Mouse (Mus musculus): ENCODE data around the gene Crybb2. TPM values are rescaled to one million over a fixed set of nuclear protein-coding genes. Genes with fewer than 3 reads are reported as not detected.
A peak's percentile ranks its signal among the peaks of the same experiment; 100 is the strongest.

Gene Crybb2
- polyA plus RNA-seq, 1 experiment: not detected

DNA sequence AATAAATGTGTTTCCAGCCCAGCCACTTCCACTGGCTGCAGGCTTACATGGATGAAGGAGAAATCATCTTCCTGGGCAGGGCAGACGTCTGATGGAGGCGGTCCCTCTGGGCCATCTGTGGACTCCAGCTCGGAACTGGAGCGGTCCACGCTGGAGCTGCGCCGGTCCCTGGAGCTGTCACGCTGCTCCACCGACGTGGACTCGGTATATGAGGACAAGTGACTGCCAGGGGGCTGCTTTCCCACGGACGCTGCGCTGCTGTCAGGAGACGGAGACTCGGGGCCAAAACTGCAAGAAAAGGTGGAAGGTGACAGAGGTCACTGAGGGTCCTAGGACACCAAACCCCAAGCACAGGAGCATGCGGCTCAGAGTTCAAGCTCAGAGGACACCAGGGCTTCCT lies 27.6 kb upstream of the Crybb2 start:
- TF ChIP-seq POLR2A (IDR thresholded peaks at IDR 0.05; ENCODE audit: insufficient read depth, low read depth, low read length): no peak
- no peak overlapping the region for H3K4me3 ChIP-seq (ENCODE audit: insufficient read depth, low read depth, low read length)
- H3K4me1 ChIP-seq (ENCODE audit: control insufficient read depth, insufficient read depth, low read length): peaks cover 5% of the 10 kb centered on the region
- 91% methylated on average over 17 of the region's 17 CpGs for WGBS
- H3K27ac ChIP-seq (ENCODE audit: insufficient read depth, low read depth, low read length): no peak overlapping the region

DNA sequence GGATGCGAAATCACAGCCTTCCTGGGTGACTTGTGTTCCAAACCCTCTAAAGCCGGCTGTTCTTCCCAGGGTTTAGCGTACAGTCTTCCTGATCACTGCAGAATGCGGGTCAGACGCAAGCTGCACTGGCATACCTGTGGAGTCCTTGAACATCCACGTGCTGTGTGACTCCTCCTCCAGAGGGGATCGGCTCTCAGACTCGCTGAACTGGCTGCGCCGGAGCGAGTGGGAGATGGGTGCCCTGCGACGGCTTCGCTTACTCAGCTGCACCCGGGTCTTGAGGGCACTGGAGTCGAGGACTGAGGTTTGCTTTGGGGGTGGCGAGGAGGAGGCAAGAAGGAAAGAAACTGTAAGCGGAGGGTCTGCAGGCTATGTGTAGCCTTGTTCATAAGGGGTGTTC lies 25.5 kb upstream of the Crybb2 start:
- H3K4me1 ChIP-seq (ENCODE audit: control insufficient read depth, insufficient read depth, low read length): no peaks in the 10 kb centered on the region
- H3K4me3 ChIP-seq (ENCODE audit: insufficient read depth, low read depth, low read length): no peak overlapping the region
- no peak for TF ChIP-seq CTCF (IDR thresholded peaks at IDR 0.05; ENCODE audit: insufficient read depth, low read depth, low read length)
- no peak for TF ChIP-seq POLR2A (IDR thresholded peaks at IDR 0.05; ENCODE audit: insufficient read depth, low read depth, low read length)
- no peak overlapping the region for H3K27ac ChIP-seq (ENCODE audit: insufficient read depth, low read depth, low read length)
- 92% methylated on average over 18 of the region's 18 CpGs for WGBS

DNA sequence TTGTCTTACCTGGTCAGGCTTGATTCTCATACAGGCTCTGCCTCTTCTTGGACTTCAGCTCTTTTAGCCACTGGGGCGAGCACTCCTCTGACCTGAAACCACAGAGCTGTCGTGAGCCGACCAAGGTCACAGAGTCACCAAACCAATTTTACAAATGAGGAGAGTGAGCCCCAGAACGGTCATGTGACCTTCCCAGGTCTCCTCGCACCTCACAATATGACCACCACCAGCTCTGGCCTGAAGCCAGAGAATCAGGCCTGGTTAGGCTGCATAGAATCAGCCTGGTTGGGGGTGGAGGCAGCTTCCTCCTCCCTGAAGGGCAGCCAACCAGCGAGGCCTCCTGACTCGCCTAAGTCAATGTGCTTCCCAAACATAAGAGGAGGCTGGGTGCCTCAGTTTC lies 22.5 kb upstream of the Crybb2 start:
- Histone ChIP-seq H3K4me3 (ENCODE audit: insufficient read depth, low read depth, low read length) (no peak overlapping the region), H3K4me1 (ENCODE audit: control insufficient read depth, insufficient read depth, low read length) (no peaks in the 10 kb centered on the region), H3K27ac (ENCODE audit: insufficient read depth, low read depth, low read length) (no peak overlapping the region)
- TF ChIP-seq CTCF (IDR thresholded peaks at IDR 0.05; ENCODE audit: insufficient read depth, low read depth, low read length): no peak
- no peak for TF ChIP-seq POLR2A (IDR thresholded peaks at IDR 0.05; ENCODE audit: insufficient read depth, low read depth, low read length)
- 75% methylated on average over 7 of the region's 7 CpGs for WGBS

DNA sequence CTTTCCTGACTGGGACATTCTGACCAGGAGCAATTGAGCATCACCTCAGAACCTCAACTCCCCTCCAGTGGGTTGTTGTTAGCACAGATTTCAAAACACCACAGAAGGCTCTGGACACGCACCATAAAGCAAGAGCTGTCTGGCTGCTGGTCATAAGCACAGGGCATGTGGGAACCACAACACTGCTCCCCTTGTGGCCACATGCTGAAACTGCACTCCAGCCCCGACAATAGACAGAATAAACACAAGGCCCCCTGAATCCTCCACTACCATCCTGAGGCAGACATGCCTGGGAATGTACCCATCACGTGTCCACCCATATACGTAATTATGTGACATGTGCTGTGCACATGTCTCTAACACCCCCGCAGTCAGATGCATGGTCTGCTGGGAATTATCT lies 21.2 kb upstream of the Crybb2 start:
- Histone ChIP-seq H3K4me3 (ENCODE audit: insufficient read depth, low read depth, low read length) (no peak overlapping the region), H3K27ac (ENCODE audit: insufficient read depth, low read depth, low read length) (no peak overlapping the region), H3K4me1 (ENCODE audit: control insufficient read depth, insufficient read depth, low read length) (no peaks in the 10 kb centered on the region)
- WGBS: 55% methylated on average over 5 of the region's 5 CpGs
- no peak for TF ChIP-seq POLR2A (IDR thresholded peaks at IDR 0.05; ENCODE audit: insufficient read depth, low read depth, low read length)
- peak; percentile 39; the same call in 1 of the 2 replicates for TF ChIP-seq CTCF (IDR thresholded peaks at IDR 0.05; ENCODE audit: insufficient read depth, low read depth, low read length)

DNA sequence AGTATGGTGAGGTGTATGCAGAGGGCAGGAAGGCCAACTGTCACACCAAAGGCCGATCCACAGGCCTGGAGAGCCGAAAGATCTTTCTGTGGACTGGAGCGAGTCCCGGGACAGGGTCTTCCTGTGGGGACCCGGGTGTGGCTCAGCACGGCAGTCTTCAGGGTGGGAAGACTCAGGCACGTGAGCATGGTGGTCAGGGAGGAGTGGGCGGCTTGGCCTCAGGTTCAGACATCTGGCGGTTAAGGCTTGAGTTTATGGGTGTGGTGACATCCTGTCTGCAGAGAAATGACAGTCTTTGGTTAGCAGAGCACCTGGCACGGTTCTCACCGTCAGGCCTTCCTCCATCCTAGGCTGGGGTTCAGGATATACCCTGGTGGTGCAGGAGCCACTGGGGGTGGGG lies 20.8 kb upstream of the Crybb2 start:
- Histone ChIP-seq H3K27ac (ENCODE audit: insufficient read depth, low read depth, low read length) (no peak overlapping the region), H3K4me3 (ENCODE audit: insufficient read depth, low read depth, low read length) (no peak overlapping the region), H3K4me1 (ENCODE audit: control insufficient read depth, insufficient read depth, low read length) (no peaks in the 10 kb centered on the region)
- TF ChIP-seq POLR2A (IDR thresholded peaks at IDR 0.05; ENCODE audit: insufficient read depth, low read depth, low read length): no peak
- no peak for TF ChIP-seq CTCF (IDR thresholded peaks at IDR 0.05; ENCODE audit: insufficient read depth, low read depth, low read length)
- WGBS: 94% methylated on average over 11 of the region's 11 CpGs

DNA sequence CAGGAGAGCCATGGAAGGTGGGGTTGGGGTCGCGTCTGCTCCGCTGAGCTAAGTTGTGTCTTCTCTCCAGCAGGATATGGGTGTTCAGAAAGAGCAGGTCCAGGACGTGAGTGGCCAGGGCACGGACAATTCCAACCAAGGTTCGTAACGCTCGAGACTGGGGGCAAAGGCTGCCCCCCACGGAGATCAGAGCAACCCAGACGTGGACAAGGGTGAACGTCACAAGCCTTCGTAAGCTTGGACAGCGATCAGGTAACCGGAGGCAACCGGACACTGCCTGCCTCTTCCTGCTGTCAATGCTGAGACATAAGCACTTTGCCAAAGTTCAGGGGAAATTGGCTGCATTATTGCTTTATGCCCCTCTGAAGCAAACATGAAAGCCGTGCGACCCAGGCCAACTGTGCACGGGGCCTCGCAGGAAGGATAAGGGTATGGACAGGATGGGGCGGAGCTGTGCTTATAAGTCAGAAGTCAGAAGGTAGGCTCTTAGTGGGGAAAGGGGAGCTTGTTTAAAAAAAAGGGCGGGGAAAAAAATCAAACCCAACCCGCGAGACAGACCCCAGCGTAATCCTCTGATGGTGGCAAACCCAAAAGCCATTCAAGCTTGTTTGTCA lies 20.3 kb upstream of the Crybb2 start:
- Histone ChIP-seq H3K4me3 (ENCODE audit: insufficient read depth, low read depth, low read length) (no peak overlapping the region), H3K27ac (ENCODE audit: insufficient read depth, low read depth, low read length) (no peak overlapping the region), H3K4me1 (ENCODE audit: control insufficient read depth, insufficient read depth, low read length) (no peaks in the 10 kb centered on the region)
- 92% methylated on average over 24 of the region's 24 CpGs for WGBS
- TF ChIP-seq POLR2A (IDR thresholded peaks at IDR 0.05; ENCODE audit: insufficient read depth, low read depth, low read length) (no peak), CTCF (IDR thresholded peaks at IDR 0.05; ENCODE audit: insufficient read depth, low read depth, low read length) (no peak)

DNA sequence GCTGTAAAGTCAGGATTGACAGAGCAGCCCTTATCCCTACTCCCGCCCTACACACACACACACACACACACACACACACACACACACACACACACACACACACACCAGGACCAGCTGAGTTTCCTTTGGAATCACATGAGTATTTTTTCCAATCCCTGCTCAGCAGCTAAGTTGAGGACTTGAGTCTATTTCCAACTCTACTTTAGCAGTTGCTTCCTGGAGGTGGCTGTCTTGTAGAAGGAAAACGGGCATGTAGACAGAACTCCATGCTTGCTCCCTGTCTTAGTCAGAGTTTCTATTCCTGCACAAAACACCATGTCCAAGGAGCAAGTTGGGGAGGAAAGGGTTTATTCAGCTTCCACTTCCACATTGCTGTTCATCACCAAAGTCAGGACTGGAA lies 17.5 kb upstream of the Crybb2 start:
- Histone ChIP-seq H3K4me1 (ENCODE audit: control insufficient read depth, insufficient read depth, low read length) (peaks cover 5% of the 10 kb centered on the region), H3K4me3 (ENCODE audit: insufficient read depth, low read depth, low read length) (no peak overlapping the region), H3K27ac (ENCODE audit: insufficient read depth, low read depth, low read length) (no peak overlapping the region)
- WGBS: 77% methylated on average over 2 of the region's 2 CpGs
- TF ChIP-seq POLR2A (IDR thresholded peaks at IDR 0.05; ENCODE audit: insufficient read depth, low read depth, low read length) (no peak), CTCF (IDR thresholded peaks at IDR 0.05; ENCODE audit: insufficient read depth, low read depth, low read length) (no peak)

DNA sequence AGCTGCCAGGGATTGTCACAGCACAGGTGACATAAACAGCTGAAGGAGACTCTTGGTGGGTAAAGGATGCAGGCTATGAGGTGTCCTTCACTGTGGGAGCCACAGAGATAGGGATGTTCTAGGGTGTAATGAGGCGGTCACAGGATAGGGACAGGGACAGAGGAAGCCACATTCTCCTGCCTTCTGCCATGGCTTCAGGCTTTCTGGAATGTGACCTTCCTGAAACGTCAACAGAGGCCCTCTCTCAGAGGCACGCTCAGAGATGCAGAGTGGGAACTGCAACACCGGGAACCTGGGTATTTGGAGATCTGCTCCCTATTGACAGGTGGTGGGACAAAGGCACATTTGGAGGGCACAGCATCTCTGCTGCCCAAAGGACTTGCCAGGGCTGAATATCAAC lies 17.1 kb upstream of the Crybb2 start:
- H3K4me1 ChIP-seq (ENCODE audit: control insufficient read depth, insufficient read depth, low read length): peaks cover 5% of the 10 kb centered on the region
- H3K27ac ChIP-seq (ENCODE audit: insufficient read depth, low read depth, low read length): no peak overlapping the region
- WGBS: 82% methylated on average over 4 of the region's 4 CpGs
- no peak overlapping the region for H3K4me3 ChIP-seq (ENCODE audit: insufficient read depth, low read depth, low read length)
- TF ChIP-seq CTCF (IDR thresholded peaks at IDR 0.05; ENCODE audit: insufficient read depth, low read depth, low read length): no peak
- no peak for TF ChIP-seq POLR2A (IDR thresholded peaks at IDR 0.05; ENCODE audit: insufficient read depth, low read depth, low read length)

DNA sequence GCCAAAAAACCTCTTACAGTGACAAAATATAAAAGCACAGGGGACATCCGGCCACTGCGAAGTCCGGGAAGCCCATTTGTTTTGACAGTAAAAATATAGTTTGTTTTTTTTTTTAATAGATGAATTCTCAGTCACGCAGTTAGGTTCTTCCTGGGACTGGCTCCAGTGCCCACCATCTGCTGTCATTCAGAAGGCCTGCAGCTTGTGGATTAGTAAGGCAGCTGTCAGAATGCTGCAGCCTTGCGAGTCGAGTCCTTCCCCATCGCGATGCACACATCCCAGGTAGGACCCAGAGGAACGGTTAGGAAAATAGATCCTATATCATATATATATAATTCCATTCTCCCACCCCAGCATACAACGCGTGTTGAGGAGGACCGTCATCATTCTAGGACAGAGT lies 16.5 kb upstream of the Crybb2 start:
- no peak overlapping the region for H3K4me3 ChIP-seq (ENCODE audit: insufficient read depth, low read depth, low read length)
- H3K27ac ChIP-seq (ENCODE audit: insufficient read depth, low read depth, low read length): no peak overlapping the region
- peaks cover 5% of the 10 kb centered on the region for H3K4me1 ChIP-seq (ENCODE audit: control insufficient read depth, insufficient read depth, low read length)
- TF ChIP-seq CTCF (IDR thresholded peaks at IDR 0.05; ENCODE audit: insufficient read depth, low read depth, low read length): no peak
- no peak for TF ChIP-seq POLR2A (IDR thresholded peaks at IDR 0.05; ENCODE audit: insufficient read depth, low read depth, low read length)
- WGBS: 70% methylated on average over 12 of the region's 12 CpGs

DNA sequence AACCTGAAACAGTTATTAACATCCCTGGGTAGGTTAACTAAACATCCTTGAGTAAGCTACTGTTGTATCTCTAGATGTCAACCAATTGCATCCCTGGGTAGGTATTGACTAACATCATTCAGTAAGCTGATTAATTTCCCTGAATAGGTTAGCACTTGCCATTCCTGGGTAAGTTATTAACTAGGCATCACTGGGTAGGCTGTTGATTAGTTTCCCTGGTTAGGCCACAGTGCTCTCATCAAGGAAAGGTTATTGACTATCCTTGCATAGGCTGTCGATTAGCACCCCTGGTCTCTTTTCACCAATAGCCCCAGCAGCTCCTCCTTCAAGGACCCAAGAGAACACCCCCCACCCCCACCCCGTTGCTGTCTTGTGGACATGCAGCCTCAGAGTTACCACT lies 16.0 kb upstream of the Crybb2 start:
- TF ChIP-seq CTCF (IDR thresholded peaks at IDR 0.05; ENCODE audit: insufficient read depth, low read depth, low read length) (no peak), POLR2A (IDR thresholded peaks at IDR 0.05; ENCODE audit: insufficient read depth, low read depth, low read length) (no peak)
- H3K4me1 ChIP-seq (ENCODE audit: control insufficient read depth, insufficient read depth, low read length): peaks cover 5% of the 10 kb centered on the region
- no peak overlapping the region for H3K4me3 ChIP-seq (ENCODE audit: insufficient read depth, low read depth, low read length)
- no peak overlapping the region for H3K27ac ChIP-seq (ENCODE audit: insufficient read depth, low read depth, low read length)
- WGBS: 54% methylated on average over 2 of the region's 2 CpGs
